Mouse (Mus musculus) heart, adult 10 weeks (tissue): ENCODE measurements around the gene Zfp110. TPM values are rescaled to one million over a fixed set of nuclear protein-coding genes. Genes with fewer than 3 reads are reported as not detected.

Source experiments
- polyA plus RNA-seq: library from polyadenylated mRNA; stranded (reverse); fragments of 350-450 nt; fragmentation: Illumina TruSeq; extraction: RNeasy Lipid Tissue Mini Kit (QIAGEN cat#74804); gene quantifications from one replicate; pipeline ENCODE4 v1.2.3, GENCODE M21; 2014; ENCODE audit warnings: low read depth, low replicate concordance

The Zfp110 gene
- 21.8 TPM for polyA plus RNA-seq

DNA sequence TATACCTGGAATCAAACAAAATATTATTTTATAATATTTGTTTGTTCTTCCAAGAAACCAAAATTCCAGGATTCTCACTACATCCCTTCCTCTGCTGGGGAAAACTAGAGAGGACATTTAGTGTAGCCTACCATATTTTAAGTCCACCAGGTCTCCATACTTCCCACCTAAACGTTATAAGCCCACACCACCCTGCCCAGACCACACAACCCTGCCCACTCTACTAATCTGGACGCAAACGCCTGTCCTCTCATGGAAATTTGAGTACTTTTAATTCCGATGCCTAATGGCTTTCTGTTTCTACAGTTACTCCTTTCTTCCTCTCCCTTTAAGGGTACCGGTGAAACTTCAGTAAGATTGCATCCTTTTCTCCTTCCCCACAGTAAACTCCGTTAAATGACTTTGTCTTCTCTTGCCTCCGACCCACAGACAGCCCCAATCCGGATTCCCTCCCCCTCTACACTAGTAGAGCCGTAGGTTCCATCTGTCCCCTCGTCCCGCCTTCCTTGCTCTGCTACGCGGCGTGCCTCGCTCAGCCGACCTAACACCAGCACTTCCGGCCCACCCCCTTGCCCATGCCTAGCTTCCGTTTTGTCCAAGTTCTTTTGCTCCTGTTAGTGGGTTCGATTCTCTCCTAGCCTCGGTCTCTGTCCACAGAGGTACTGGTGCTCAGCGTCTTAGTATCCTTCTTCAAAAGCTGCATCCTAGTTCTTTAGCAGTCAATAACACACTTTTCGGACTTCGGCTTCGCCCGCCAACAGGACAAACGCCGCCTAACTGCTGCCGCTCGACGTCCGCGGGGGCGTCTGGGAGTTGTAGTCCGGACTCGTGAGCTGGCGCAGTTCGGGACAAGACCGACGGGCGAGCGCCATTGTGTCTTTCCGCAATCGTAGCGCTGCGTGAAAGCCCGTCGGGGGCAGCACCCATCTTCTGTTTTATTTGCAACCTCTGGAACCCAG is at the start of gene Zfp110:
Gene Zfp110, plus strand, starts transcription at position 600 of the 959 bp plus-strand sequence.

DNA sequence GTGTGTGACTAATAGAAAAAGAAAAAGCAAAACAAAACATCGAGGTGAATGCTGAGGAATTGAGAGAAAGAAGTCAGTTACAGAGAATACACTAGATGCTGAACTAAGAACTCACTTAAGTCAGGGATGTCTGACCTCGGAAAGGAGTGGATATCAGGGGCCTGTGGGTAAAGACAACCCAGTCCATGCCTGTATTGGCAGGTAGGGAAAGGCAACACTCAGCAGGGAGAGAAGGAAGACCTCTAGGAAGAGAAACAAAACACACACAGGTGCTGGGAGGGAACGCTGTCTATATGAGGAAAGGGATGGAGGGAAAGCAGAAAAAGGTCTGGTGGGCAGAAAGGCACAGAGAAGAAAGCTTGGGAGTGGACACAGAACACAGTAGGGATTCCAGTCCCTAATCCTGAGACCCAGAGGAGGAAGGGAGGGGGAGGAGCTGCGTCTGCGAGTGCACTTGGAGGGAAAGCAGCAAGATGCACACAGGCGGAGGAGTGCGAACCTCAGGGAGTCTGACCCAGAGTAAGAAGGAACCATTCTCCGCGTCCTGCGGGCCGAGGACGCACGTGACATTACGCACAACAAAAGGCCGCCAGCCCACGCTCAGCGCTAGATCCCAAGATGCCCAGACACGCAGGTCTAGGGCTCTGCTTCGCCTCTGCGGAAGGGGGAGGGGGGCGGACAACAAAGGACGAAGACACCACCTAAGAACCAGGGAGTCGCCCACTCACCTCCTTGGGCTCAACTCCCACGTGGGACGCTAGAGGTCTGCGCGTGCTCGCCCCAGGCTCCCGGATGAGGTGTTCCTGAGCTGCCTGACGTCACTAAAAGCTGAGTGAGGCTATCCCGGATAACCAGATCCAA is 31.5 kb upstream of the Zfp110 start, which contains the start of gene Zscan18:
Gene Zscan18, minus strand, starts transcription at position 770 of the 861 bp plus-strand sequence.

GRCm38 (mm10) chr7:12818521-12819295 is 15.9 kb upstream of the Zfp110 start, which contains the start of gene Zfp329:
Zfp329 (minus strand) TSS chr7:12818858.

GRCm38 (mm10) chr7:12880911-12881660 is 46.5 kb downstream of the Zfp110 start, which contains the start of gene Zfp128:
Zfp128 (plus strand) TSS chr7:12881177.

DNA sequence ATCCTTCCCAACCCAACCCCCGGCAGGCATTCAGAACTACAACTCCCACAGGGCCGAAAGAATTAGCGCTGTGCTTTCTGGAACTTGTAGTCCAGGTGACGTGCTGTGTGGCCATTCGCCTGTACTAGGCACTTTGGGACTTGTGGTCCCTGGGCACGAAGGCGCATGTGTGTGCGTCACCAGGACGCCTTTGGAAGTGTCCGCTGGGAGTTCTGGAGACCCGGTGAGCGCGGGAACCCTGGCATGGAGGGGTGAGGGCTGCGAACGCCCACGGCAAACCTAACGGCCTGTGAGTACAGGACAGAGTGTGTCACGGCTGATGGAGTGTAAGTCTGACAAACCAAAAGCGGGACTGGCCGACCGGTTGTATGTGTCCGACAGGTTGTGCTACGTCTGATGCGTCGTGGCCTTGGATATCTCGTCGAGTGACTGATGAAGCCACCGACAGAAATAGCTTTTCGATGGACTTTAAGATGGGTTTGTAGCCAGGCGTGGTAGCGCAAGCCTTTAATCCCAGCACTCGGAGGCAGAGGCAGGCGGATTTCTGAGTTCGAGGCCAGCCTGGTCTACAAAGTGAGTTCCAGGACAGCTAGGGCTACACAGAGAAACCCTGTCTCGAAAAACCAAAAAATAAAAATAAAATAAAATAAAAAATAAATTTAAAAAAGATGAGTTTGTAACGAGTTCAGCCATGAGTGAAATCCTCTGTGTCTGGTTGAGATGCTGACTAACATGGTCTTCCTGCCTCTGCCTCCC is 63.3 kb downstream of the Zfp110 start, which contains the start of gene Zscan22:
Gene Zscan22, plus strand, starts transcription at position 161 of the 756 bp plus-strand sequence.

Other genes with a start within 250 kb of the Zfp110 start
- not detected for gene Vmn2r53, start 226.0 kb upstream of the Zfp110 start, polyA plus RNA-seq
- gene Vmn2r54, start 194.4 kb upstream of the Zfp110 start, polyA plus RNA-seq: not detected
- not detected for gene Vmn2r55, start 149.8 kb upstream of the Zfp110 start, polyA plus RNA-seq
- not detected for gene Vmn2r56, start 99.8 kb upstream of the Zfp110 start, polyA plus RNA-seq
- gene Zscan18, start 31.1 kb upstream of the Zfp110 start, polyA plus RNA-seq: 1.4 TPM
- gene Zfp329, start 15.9 kb upstream of the Zfp110 start, polyA plus RNA-seq: 5.9 TPM
- gene Zfp128, start 46.4 kb downstream of the Zfp110 start, polyA plus RNA-seq: 3.1 TPM
- 5.1 TPM for gene Zscan22, start 63.1 kb downstream of the Zfp110 start, polyA plus RNA-seq
- gene Rps5, start 87.5 kb downstream of the Zfp110 start, polyA plus RNA-seq: 661 TPM
- not detected for gene Rnf225, start 92.7 kb downstream of the Zfp110 start, polyA plus RNA-seq
- 2.5 TPM for gene Zfp324, start 131.1 kb downstream of the Zfp110 start, polyA plus RNA-seq
- gene Zfp446, start 143.1 kb downstream of the Zfp110 start, polyA plus RNA-seq: 5.0 TPM
- 0.63 TPM for gene Slc27a5, start 163.4 kb downstream of the Zfp110 start, polyA plus RNA-seq
- 95.8 TPM for gene Trim28, start 164.4 kb downstream of the Zfp110 start, polyA plus RNA-seq
- gene Zbtb45, start 175.3 kb downstream of the Zfp110 start, polyA plus RNA-seq: 4.7 TPM
- 178 TPM for gene Chmp2a, start 200.0 kb downstream of the Zfp110 start, polyA plus RNA-seq
- 200 TPM for gene Ube2m, start 203.5 kb downstream of the Zfp110 start, polyA plus RNA-seq
- gene Mzf1, start 220.0 kb downstream of the Zfp110 start, polyA plus RNA-seq: 0.29 TPM